Mouse (Mus musculus) bone marrow macrophage, adult 2 months (primary cell): ENCODE data around the gene Vmn1r201.

Source experiments
- CTCF ChIP-seq: IDR thresholded peaks from 2 replicates; pipeline ENCODE4 v1.5.1; 2012; ENCODE audit warnings: low read depth, mild to moderate bottlenecking, low read length, moderate library complexity
- POLR2A ChIP-seq: IDR thresholded peaks from 2 replicates; pipeline ENCODE4 v1.6.1; 2012; ENCODE audit warnings: mild to moderate bottlenecking, low read depth, low read length, borderline replicate concordance

DNA sequence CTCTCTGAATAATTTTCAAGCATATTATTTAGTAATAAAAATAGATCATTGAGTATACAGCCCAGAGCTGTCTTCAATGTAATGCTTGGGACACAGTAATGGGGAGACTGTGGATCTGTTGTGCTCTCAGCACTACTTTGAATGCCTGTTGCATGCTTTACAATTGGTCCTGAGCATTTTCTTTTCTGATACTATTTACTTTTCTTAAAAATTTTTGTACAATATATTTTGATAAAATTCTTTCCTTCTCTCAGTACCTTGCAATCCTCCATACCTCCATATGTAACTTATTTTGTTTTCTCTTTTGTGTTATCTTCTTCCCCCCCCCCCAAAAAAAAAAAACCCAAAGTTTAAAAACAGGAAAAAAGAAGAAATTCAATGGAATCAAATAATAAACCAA lies 33.6 kb downstream of the Vmn1r201 start, which contains the start of gene Vmn1r202:
- no peak for TF ChIP-seq POLR2A
- TF ChIP-seq CTCF = no peak
